Comparison of ENCODE assay signal across 17 mouse cellular contexts in the genomic region with DNA sequence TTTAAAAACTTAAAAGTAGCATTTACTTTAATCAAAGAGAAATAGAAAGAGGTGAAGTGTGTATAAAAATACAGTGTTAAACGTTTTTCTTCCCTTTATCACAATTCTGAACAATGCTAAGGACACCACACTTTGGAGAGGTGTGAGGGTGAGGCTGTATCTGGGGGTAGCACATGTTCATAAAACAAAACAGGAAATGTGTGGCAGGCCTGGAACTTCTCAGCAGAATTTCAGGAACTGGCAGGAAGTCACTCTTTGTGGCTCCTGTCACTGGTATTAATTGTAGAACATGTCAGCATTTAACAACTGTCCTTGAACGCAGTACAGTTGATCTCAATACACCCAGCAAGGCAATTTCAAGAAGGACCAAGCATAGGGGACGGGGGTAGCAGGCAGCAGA.
DNase-seq lines count a peak whose midpoint lies in the region; ATAC-seq and TF ChIP-seq lines count a peak whose summit lies in the region.
"Had no signal": no experiment of that assay in that cellular context is flagged by ENCODE, and none has a peak within 500 bp of the region (broad histone marks: within the 10 kb centered on the region; RNA-seq: fewer than 3 reads in every experiment).

No protein-coding gene starts in this region.

- no peak for ATAC-seq in lung, embryonic 14.5 days (ENCODE audit: insufficient read depth)
- ATAC-seq in megakaryocyte progenitor cell, adult 5-6 weeks (replicated peaks; ENCODE audit: poor library complexity): peak; percentile 46
- ATAC-seq: forebrain, embryonic 15.5 days had no signal

- H3K4me3 ChIP-seq in lung, embryonic 14.5 days (ENCODE audit: low read depth, low read length): no peak overlapping the region
- H3K4me3 ChIP-seq: embryonic facial prominence, embryonic 15.5 days; erythroblast, embryonic 14.5 days; forebrain, embryonic 10.5 days; forebrain, embryonic 15.5 days; heart, adult 2 months; heart, embryonic 12.5 days; hindbrain, embryonic 15.5 days had no signal

- TF ChIP-seq CTCF in lung, embryonic 14.5 days (IDR thresholded peaks at IDR 0.05; ENCODE audit: low read depth): no peak

- no peaks in the 10 kb centered on the region for H3K36me3 ChIP-seq in lung, embryonic 14.5 days (ENCODE audit: insufficient read depth)
- H3K36me3 ChIP-seq: embryonic facial prominence, embryonic 15.5 days; forebrain, embryonic 10.5 days; forebrain, embryonic 15.5 days; heart, embryonic 12.5 days; hindbrain, embryonic 15.5 days had no signal

- no peaks in the 10 kb centered on the region for H3K9me3 ChIP-seq in lung, embryonic 14.5 days (ENCODE audit: low read depth, low read length)
- H3K9me3 ChIP-seq: embryonic facial prominence, embryonic 15.5 days; forebrain, embryonic 10.5 days; forebrain, embryonic 15.5 days; heart, embryonic 12.5 days; hindbrain, embryonic 15.5 days had no signal

- no peaks in the 10 kb centered on the region for H3K27me3 ChIP-seq in lung, embryonic 14.5 days (ENCODE audit: insufficient read depth, low read length)
- H3K27me3 ChIP-seq: embryonic facial prominence, embryonic 15.5 days; forebrain, embryonic 15.5 days; heart, embryonic 12.5 days; hindbrain, embryonic 15.5 days had no signal

- H3K27ac ChIP-seq in lung, embryonic 14.5 days (ENCODE audit: low read depth): no peak overlapping the region
- H3K27ac ChIP-seq: embryonic facial prominence, embryonic 15.5 days; forebrain, embryonic 10.5 days; forebrain, embryonic 15.5 days; heart, adult 2 months; hindbrain, embryonic 15.5 days had no signal

- no peaks in the 10 kb centered on the region for H3K4me1 ChIP-seq in lung, embryonic 14.5 days (ENCODE audit: insufficient read depth)
- H3K4me1 ChIP-seq: embryonic facial prominence, embryonic 15.5 days; forebrain, embryonic 10.5 days; forebrain, embryonic 15.5 days; hindbrain, embryonic 15.5 days had no signal

- H3K9ac ChIP-seq in lung, embryonic 14.5 days: no peak overlapping the region
- H3K9ac ChIP-seq: embryonic facial prominence, embryonic 15.5 days; forebrain, embryonic 15.5 days; heart, embryonic 12.5 days; hindbrain, embryonic 15.5 days had no signal

- DNase-seq in lung, embryonic 14.5 days: peak; percentile 52
- no peak for DNase-seq in lung, postnatal 14 days
- peak; percentile 0 for DNase-seq in 416B (ENCODE audit: low read depth)
- DNase-seq in c-Kit-positive CD71-negative TER-119-negative erythroid progenitor cells, embryonic 14.5 days (ENCODE audit: low read depth): peak; percentile 3
- DNase-seq in cerebellum, adult 8-10 months: no peak
- DNase-seq: adrenal gland, postnatal 10 days; cerebellum, adult 18-20 months; cerebellum, postnatal 10 days; embryo, embryonic 11 days; heart, adult 2 months had no signal

- no peak overlapping the region for H3K4me2 ChIP-seq in lung, embryonic 14.5 days
- H3K4me2 ChIP-seq: embryonic facial prominence, embryonic 15.5 days; forebrain, embryonic 15.5 days; heart, embryonic 12.5 days; hindbrain, embryonic 15.5 days had no signal

- WGBS in lung, embryonic 14.5 days: 34% methylated on average over 3 of the region's 3 CpGs

Comparison
In these comparisons a context has a peak if more than half of its experiments do, and no peak if none do; other contexts are left out.
1. DNase-seq: peak in lung, embryonic 14.5 days (single experiment), 416B (single experiment) and c-Kit-positive CD71-negative TER-119-negative erythroid progenitor cells, embryonic 14.5 days (single experiment); none in lung, postnatal 14 days (single experiment) and cerebellum, adult 8-10 months (single experiment).